Mouse (Mus musculus): Measurements from ENCODE around the gene Dnajc11. TPM values are rescaled to one million over a fixed set of nuclear protein-coding genes. Genes with fewer than 3 reads are reported as not detected.

Dnajc11 gene
- polyA plus RNA-seq, 1 experiment from 2014 or later = 73.8 TPM

DNA sequence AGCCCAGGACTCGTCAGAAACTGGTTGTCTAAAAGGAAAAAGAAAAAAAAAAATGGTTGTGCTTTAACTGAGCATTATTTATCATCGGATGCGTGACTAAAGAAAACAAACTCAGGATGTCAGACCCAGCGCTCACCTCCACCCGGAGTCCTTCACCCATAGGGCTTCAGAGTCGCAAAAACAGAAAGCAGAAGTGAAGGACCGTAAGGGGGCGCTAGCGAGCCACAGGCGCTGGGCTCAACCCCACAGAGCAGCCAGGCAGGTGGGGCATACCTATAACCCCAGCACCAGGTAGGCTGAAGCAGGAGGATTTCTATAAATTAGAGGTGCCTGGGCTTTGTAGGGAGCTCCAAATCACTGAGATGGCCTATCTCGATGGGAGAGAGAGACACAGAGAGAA is 32.1 kb upstream of the Dnajc11 start:
- 69% methylated on average over 11 of the region's 11 CpGs for WGBS

GRCm38 (mm10) chr4:151902046-151902688 is 31.3 kb upstream of the Dnajc11 start:
- Histone ChIP-seq H3K4me3 (ENCODE audit: low read depth, low read length) (no peak overlapping the region), H3K36me3 (ENCODE audit: control insufficient read depth, insufficient read depth, low read length) (no peaks in the 10 kb centered on the region), H3K27me3 (ENCODE audit: control insufficient read depth, insufficient read depth, low read length) (no peaks in the 10 kb centered on the region), H3K9me3 (ENCODE audit: control insufficient read depth, low read length) (no peaks in the 10 kb centered on the region), H3K4me1 (replicated peaks; ENCODE audit: control insufficient read depth, insufficient read depth, low read length) (no peaks in the 10 kb centered on the region), H3K4me2 (replicated peaks; ENCODE audit: low read depth, low read length) (no peak overlapping the region), H3K27ac (ENCODE audit: low read depth, low read length) (no peak overlapping the region), H3K9ac (ENCODE audit: low read depth, low read length) (no peak overlapping the region)
- no peak for ATAC-seq (ENCODE audit: low FRiP score)
- WGBS = 85% methylated on average over 17 of the region's 17 CpGs
- no peak for DNase-seq (ENCODE audit: low spot score)

More for the DNA sequence above, 32.1 kb upstream of the Dnajc11 start:
- Histone ChIP-seq H3K4me2 (replicated peaks; ENCODE audit: low read depth, low read length) (no peak overlapping the region), H3K36me3 (ENCODE audit: control insufficient read depth, insufficient read depth, low read length) (no peaks in the 10 kb centered on the region), H3K4me1 (replicated peaks; ENCODE audit: control insufficient read depth, insufficient read depth, low read length) (no peaks in the 10 kb centered on the region), H3K27ac (ENCODE audit: low read depth, low read length) (no peak overlapping the region), H3K27me3 (ENCODE audit: control insufficient read depth, insufficient read depth, low read length) (no peaks in the 10 kb centered on the region), H3K4me3 (ENCODE audit: low read depth, low read length) (no peak overlapping the region), H3K9ac (ENCODE audit: low read depth, low read length) (no peak overlapping the region), H3K9me3 (ENCODE audit: control insufficient read depth, low read length) (no peaks in the 10 kb centered on the region)
- ATAC-seq (ENCODE audit: low FRiP score) = no peak
- DNase-seq (ENCODE audit: low spot score) = no peak

- DNase-seq (ENCODE audit: low spot score) = no peak
- no peak overlapping the region for H3K9ac ChIP-seq (ENCODE audit: low read depth, low read length)
- no peak for ATAC-seq (ENCODE audit: low FRiP score)
Measured at GRCm38 (mm10) chr4:151902689-151903241, 30.7 kb upstream of the Dnajc11 start.

DNA sequence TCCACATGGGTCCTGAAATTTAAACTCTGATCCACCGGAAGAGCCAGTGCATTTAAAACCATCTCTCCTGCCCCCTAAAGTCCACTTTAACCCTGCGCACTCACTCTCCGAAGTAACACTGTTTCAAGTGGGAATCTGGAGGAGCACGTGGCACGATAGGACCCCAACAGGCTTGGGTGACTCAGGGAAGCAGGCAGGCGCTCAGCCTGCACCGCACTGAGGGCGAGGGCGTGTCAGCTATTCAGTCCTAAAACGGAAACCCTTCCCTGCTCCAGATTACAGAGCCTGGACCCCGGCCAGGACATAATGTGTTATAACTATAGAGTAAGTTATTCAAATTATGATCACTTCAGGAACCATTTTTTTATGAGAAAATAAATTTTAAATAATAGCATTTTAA is 29.4 kb upstream of the Dnajc11 start:
- Histone ChIP-seq H3K4me2 (replicated peaks; ENCODE audit: low read depth, low read length) (no peak overlapping the region), H3K9me3 (ENCODE audit: control insufficient read depth, low read length) (no peaks in the 10 kb centered on the region), H3K4me3 (ENCODE audit: low read depth, low read length) (no peak overlapping the region), H3K4me1 (replicated peaks; ENCODE audit: control insufficient read depth, insufficient read depth, low read length) (no peaks in the 10 kb centered on the region), H3K27ac (ENCODE audit: low read depth, low read length) (no peak overlapping the region), H3K9ac (ENCODE audit: low read depth, low read length) (no peak overlapping the region), H3K36me3 (ENCODE audit: control insufficient read depth, insufficient read depth, low read length) (no peaks in the 10 kb centered on the region), H3K27me3 (ENCODE audit: control insufficient read depth, insufficient read depth, low read length) (no peaks in the 10 kb centered on the region)
- WGBS = 61% methylated on average over 11 of the region's 11 CpGs
- no peak for DNase-seq (ENCODE audit: low spot score)
- ATAC-seq (ENCODE audit: low FRiP score) = no peak

More at GRCm38 (mm10) chr4:151902689-151903241, 30.7 kb upstream of the Dnajc11 start:
- H3K4me1 ChIP-seq (replicated peaks; ENCODE audit: control insufficient read depth, insufficient read depth, low read length) = no peaks in the 10 kb centered on the region
- no peak overlapping the region for H3K4me3 ChIP-seq (ENCODE audit: low read depth, low read length)
- no peak overlapping the region for H3K4me2 ChIP-seq (replicated peaks; ENCODE audit: low read depth, low read length)
- 58% methylated on average over 14 of the region's 14 CpGs for WGBS
- H3K27ac ChIP-seq (ENCODE audit: low read depth, low read length) = no peak overlapping the region
- no peaks in the 10 kb centered on the region for H3K9me3 ChIP-seq (ENCODE audit: control insufficient read depth, low read length)
- no peaks in the 10 kb centered on the region for H3K27me3 ChIP-seq (ENCODE audit: control insufficient read depth, insufficient read depth, low read length)
- H3K36me3 ChIP-seq (ENCODE audit: control insufficient read depth, insufficient read depth, low read length) = no peaks in the 10 kb centered on the region

DNA sequence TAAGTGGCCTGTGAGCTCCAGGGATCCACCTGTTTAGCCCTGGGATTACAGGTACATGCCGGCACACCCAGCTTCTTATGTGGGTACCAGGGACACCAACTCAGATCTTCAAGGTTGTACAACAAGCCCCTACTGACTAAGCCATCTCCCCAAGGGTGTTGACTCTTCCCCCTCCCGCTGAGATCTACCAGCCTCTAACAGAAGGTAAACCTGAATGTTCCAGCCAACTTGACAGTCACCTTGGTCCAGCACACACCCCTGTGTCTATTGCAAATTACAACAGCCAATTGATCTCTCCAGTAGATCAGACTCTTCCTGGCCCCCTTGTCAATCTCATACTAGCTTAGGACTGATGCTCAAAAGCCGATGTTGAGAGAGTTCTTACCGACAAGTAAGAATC is 27.9 kb upstream of the Dnajc11 start:
- Histone ChIP-seq H3K4me1 (replicated peaks; ENCODE audit: control insufficient read depth, insufficient read depth, low read length) (no peaks in the 10 kb centered on the region), H3K27me3 (ENCODE audit: control insufficient read depth, insufficient read depth, low read length) (no peaks in the 10 kb centered on the region), H3K9me3 (ENCODE audit: control insufficient read depth, low read length) (no peaks in the 10 kb centered on the region), H3K9ac (ENCODE audit: low read depth, low read length) (no peak overlapping the region), H3K4me2 (replicated peaks; ENCODE audit: low read depth, low read length) (no peak overlapping the region), H3K36me3 (ENCODE audit: control insufficient read depth, insufficient read depth, low read length) (no peaks in the 10 kb centered on the region), H3K27ac (ENCODE audit: low read depth, low read length) (no peak overlapping the region), H3K4me3 (ENCODE audit: low read depth, low read length) (no peak overlapping the region)
- no peak for DNase-seq (ENCODE audit: low spot score)
- ATAC-seq (ENCODE audit: low FRiP score) = no peak
- WGBS = 80% methylated on average over 4 of the region's 4 CpGs

GRCm38 (mm10) chr4:151907577-151908343 is 25.7 kb upstream of the Dnajc11 start:
- H3K4me2 ChIP-seq (replicated peaks; ENCODE audit: low read depth, low read length) = no peak overlapping the region
- H3K27me3 ChIP-seq (ENCODE audit: control insufficient read depth, insufficient read depth, low read length) = no peaks in the 10 kb centered on the region
- no peak overlapping the region for H3K9ac ChIP-seq (ENCODE audit: low read depth, low read length)
- H3K4me3 ChIP-seq (ENCODE audit: low read depth, low read length) = no peak overlapping the region
- WGBS = 77% methylated on average over 26 of the region's 26 CpGs
- peak; percentile 36 for DNase-seq (ENCODE audit: low spot score)
- 0 out of 2 replicates have a peak overlapping the region, but pooled peaks have one; percentile 17 for H3K27ac ChIP-seq (ENCODE audit: low read depth, low read length)
- ATAC-seq (ENCODE audit: low FRiP score) = no peak
- H3K36me3 ChIP-seq (ENCODE audit: control insufficient read depth, insufficient read depth, low read length) = no peaks in the 10 kb centered on the region
- no peaks in the 10 kb centered on the region for H3K4me1 ChIP-seq (replicated peaks; ENCODE audit: control insufficient read depth, insufficient read depth, low read length)
- no peaks in the 10 kb centered on the region for H3K9me3 ChIP-seq (ENCODE audit: control insufficient read depth, low read length)

DNA sequence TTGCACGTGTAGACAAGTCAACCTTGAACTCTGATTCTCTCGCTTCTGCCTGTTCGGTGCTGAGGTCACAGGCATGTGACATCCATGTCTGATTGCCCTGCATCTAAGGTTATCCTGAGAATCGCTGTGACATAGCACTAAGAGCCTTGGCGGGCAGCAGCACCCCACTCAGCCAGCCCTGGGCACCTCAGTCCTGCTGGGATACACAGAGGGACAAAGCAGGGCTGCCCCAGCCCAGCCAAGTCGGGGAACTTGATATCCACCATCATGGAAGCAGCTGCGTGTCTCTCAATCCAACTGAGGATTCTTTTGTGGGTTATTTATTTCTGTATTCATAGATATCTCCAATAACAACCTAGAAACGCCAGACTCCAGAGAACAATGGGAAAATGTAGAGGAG is 24.7 kb upstream of the Dnajc11 start:
- Histone ChIP-seq H3K27me3 (ENCODE audit: control insufficient read depth, insufficient read depth, low read length) (no peaks in the 10 kb centered on the region), H3K27ac (ENCODE audit: low read depth, low read length) (no peak overlapping the region), H3K4me2 (replicated peaks; ENCODE audit: low read depth, low read length) (no peak overlapping the region), H3K4me3 (ENCODE audit: low read depth, low read length) (no peak overlapping the region), H3K9me3 (ENCODE audit: control insufficient read depth, low read length) (no peaks in the 10 kb centered on the region), H3K36me3 (ENCODE audit: control insufficient read depth, insufficient read depth, low read length) (no peaks in the 10 kb centered on the region), H3K9ac (ENCODE audit: low read depth, low read length) (no peak overlapping the region), H3K4me1 (replicated peaks; ENCODE audit: control insufficient read depth, insufficient read depth, low read length) (no peaks in the 10 kb centered on the region)
- DNase-seq (ENCODE audit: low spot score) = no peak
- WGBS = 80% methylated on average over 8 of the region's 8 CpGs
- ATAC-seq (ENCODE audit: low FRiP score) = no peak

GRCm38 (mm10) chr4:151916271-151916670 is 17.2 kb upstream of the Dnajc11 start:
- Histone ChIP-seq H3K27me3 (ENCODE audit: control insufficient read depth, insufficient read depth, low read length) (no peaks in the 10 kb centered on the region), H3K4me1 (replicated peaks; ENCODE audit: control insufficient read depth, insufficient read depth, low read length) (no peaks in the 10 kb centered on the region), H3K4me2 (replicated peaks; ENCODE audit: low read depth, low read length) (no peak overlapping the region), H3K36me3 (ENCODE audit: control insufficient read depth, insufficient read depth, low read length) (no peaks in the 10 kb centered on the region), H3K27ac (ENCODE audit: low read depth, low read length) (no peak overlapping the region), H3K9me3 (ENCODE audit: control insufficient read depth, low read length) (no peaks in the 10 kb centered on the region), H3K9ac (ENCODE audit: low read depth, low read length) (no peak overlapping the region), H3K4me3 (ENCODE audit: low read depth, low read length) (no peak overlapping the region)
- no peak for ATAC-seq (ENCODE audit: low FRiP score)
- WGBS = 76% methylated on average over 10 of the region's 11 CpGs
- DNase-seq (ENCODE audit: low spot score) = no peak
